Mouse (Mus musculus): ENCODE measurements at regions not wholly inside any gene's neighbourhood (a gene's known extent, or its start where the extent isn't known, plus 50 kb on each side); places are given as distances from the start of the nearest gene placed in this dataset.

GRCm38 (mm10) chr1:94804877-94805276 is 508.5 kb upstream of the Fam174a start:
- H3K9ac ChIP-seq: no peak overlapping the region
- H3K4me3 ChIP-seq (replicated peaks): no peak overlapping the region
- no peaks in the 10 kb centered on the region for H3K36me3 ChIP-seq
- no peaks in the 10 kb centered on the region for H3K4me1 ChIP-seq
- 55% methylated on average over 1 of the region's 1 CpGs for WGBS
- H3K27ac ChIP-seq: no peak overlapping the region
- no peaks in the 10 kb centered on the region for H3K27me3 ChIP-seq
- no peak overlapping the region for H3K4me2 ChIP-seq
- H3K9me3 ChIP-seq (replicated peaks): no peaks in the 10 kb centered on the region
- no peak for ATAC-seq (replicated peaks; ENCODE audit: low FRiP score)

DNA sequence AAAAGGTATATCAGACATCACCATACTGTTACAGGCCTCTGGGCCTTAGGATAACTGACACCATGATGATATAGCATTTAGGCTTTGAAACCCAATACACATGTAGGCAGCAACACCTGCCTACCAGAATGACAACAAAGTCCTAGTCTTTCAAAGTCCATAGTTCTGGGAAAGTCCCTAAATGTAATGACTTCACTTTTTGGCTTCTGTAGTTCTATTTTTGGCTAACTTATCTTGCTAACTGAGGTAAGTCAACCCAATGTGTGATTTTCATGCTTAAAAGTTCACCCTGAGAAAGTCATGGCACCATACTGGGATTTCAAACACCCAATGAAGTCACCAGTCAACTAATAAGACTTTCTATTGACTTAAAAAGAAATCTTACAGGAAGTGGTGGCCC is 485.8 kb upstream of the Fam174a start:
- ATAC-seq (replicated peaks; ENCODE audit: low FRiP score): no peak
- no peaks in the 10 kb centered on the region for H3K36me3 ChIP-seq
- no peaks in the 10 kb centered on the region for H3K27me3 ChIP-seq
- no peak overlapping the region for H3K4me3 ChIP-seq (replicated peaks)
- H3K9ac ChIP-seq: no peak overlapping the region
- H3K27ac ChIP-seq: no peak overlapping the region
- no peaks in the 10 kb centered on the region for H3K9me3 ChIP-seq (replicated peaks)
- H3K4me1 ChIP-seq: no peaks in the 10 kb centered on the region
- no peak overlapping the region for H3K4me2 ChIP-seq

- Histone ChIP-seq H3K4me1 (no peaks in the 10 kb centered on the region), H3K9me3 (replicated peaks) (no peaks in the 10 kb centered on the region), H3K27me3 (no peaks in the 10 kb centered on the region), H3K4me2 (no peak overlapping the region), H3K4me3 (replicated peaks) (no peak overlapping the region), H3K9ac (no peak overlapping the region), H3K36me3 (no peaks in the 10 kb centered on the region), H3K27ac (no peak overlapping the region)
- no peak for ATAC-seq (replicated peaks; ENCODE audit: low FRiP score)
- 78% methylated on average over 4 of the region's 4 CpGs for WGBS
These were observed 477.4 kb upstream of the Fam174a start for GRCm38 (mm10) chr1:94835982-94836381.

GRCm38 (mm10) chr1:94851522-94851921 is 461.9 kb upstream of the Fam174a start:
- Histone ChIP-seq H3K27me3 (no peaks in the 10 kb centered on the region), H3K4me1 (no peaks in the 10 kb centered on the region), H3K4me2 (no peak overlapping the region), H3K9me3 (replicated peaks) (no peaks in the 10 kb centered on the region), H3K36me3 (no peaks in the 10 kb centered on the region), H3K27ac (no peak overlapping the region), H3K4me3 (replicated peaks) (no peak overlapping the region), H3K9ac (no peak overlapping the region)
- ATAC-seq (replicated peaks; ENCODE audit: low FRiP score): no peak
- 80% methylated on average over 1 of the region's 1 CpGs for WGBS

DNA sequence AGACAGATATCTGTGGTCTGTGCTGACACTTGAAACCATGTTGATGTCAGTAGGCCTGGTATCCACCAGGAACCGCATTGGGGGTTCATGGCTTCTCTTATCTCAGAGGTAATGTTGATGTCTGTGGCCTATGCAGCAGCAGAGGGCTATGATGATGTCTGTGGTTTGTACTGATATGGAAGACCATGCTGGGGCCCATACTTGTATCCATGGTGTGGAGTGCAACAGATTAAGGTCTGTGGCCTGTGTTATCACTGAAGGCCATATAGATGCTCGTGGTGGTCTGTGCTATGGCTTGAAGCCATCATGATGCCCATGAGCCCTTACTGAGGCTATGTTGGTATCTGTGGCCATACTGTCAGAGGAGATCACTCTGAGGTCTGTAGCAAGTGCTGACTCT is 455.0 kb upstream of the Fam174a start:
- H3K36me3 ChIP-seq: no peaks in the 10 kb centered on the region
- ATAC-seq (replicated peaks; ENCODE audit: low FRiP score): 0 out of 2 replicates have a peak, but pooled peaks have one; percentile 33
- no peak overlapping the region for H3K27ac ChIP-seq
- WGBS: 88% methylated on average over 2 of the region's 2 CpGs
- no peaks in the 10 kb centered on the region for H3K9me3 ChIP-seq (replicated peaks)
- no peaks in the 10 kb centered on the region for H3K27me3 ChIP-seq
- H3K4me2 ChIP-seq: no peak overlapping the region
- H3K4me3 ChIP-seq (replicated peaks): no peak overlapping the region
- no peak overlapping the region for H3K9ac ChIP-seq
- H3K4me1 ChIP-seq: no peaks in the 10 kb centered on the region

GRCm38 (mm10) chr1:94868872-94869271 is 444.6 kb upstream of the Fam174a start:
- no peaks in the 10 kb centered on the region for H3K4me1 ChIP-seq

GRCm38 (mm10) chr1:94880553-94880952 is 432.9 kb upstream of the Fam174a start:
- H3K27me3 ChIP-seq: no peaks in the 10 kb centered on the region
- no peaks in the 10 kb centered on the region for H3K4me1 ChIP-seq
- H3K4me3 ChIP-seq (replicated peaks): no peak overlapping the region
- WGBS: 96% methylated on average over 1 of the region's 1 CpGs
- no peaks in the 10 kb centered on the region for H3K9me3 ChIP-seq (replicated peaks)
- H3K4me2 ChIP-seq: no peak overlapping the region
- no peak for ATAC-seq (replicated peaks; ENCODE audit: low FRiP score)
- no peaks in the 10 kb centered on the region for H3K36me3 ChIP-seq
- H3K9ac ChIP-seq: no peak overlapping the region
- H3K27ac ChIP-seq: no peak overlapping the region

More at GRCm38 (mm10) chr1:94868872-94869271, 444.6 kb upstream of the Fam174a start:
- Histone ChIP-seq H3K9me3 (replicated peaks) (no peaks in the 10 kb centered on the region), H3K9ac (no peak overlapping the region), H3K36me3 (no peaks in the 10 kb centered on the region), H3K27me3 (no peaks in the 10 kb centered on the region), H3K27ac (no peak overlapping the region), H3K4me2 (no peak overlapping the region), H3K4me3 (replicated peaks) (no peak overlapping the region)
- ATAC-seq (replicated peaks; ENCODE audit: low FRiP score): no peak

- WGBS: 69% methylated on average over 3 of the region's 3 CpGs
- no peaks in the 10 kb centered on the region for H3K9me3 ChIP-seq (replicated peaks)
- ATAC-seq (replicated peaks; ENCODE audit: low FRiP score): no peak
- no peak overlapping the region for H3K27ac ChIP-seq
- no peaks in the 10 kb centered on the region for H3K27me3 ChIP-seq
- no peak overlapping the region for H3K9ac ChIP-seq
- H3K4me3 ChIP-seq (replicated peaks): no peak overlapping the region
- H3K4me1 ChIP-seq: no peaks in the 10 kb centered on the region
- no peaks in the 10 kb centered on the region for H3K36me3 ChIP-seq
- no peak overlapping the region for H3K4me2 ChIP-seq
These were observed 408.4 kb upstream of the Fam174a start for GRCm38 (mm10) chr1:94904982-94905507.

DNA sequence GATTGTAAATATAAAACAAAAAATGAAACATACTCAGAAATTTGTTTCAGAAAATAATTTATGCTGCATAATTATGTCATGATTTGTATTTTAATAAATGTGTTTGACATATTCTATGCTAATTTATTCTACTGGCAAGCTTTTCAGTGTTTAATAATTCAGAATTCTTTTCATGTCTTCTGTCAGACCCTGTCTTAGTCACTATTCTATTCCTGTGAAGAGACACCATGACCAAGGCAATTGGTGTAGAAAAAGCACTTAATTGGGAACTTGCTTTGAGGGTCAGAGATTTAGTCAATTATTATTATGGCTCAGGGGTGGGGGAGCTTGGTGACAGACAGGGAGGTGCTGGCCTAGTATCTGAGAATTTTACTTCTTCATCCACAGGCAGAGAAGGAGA is 402.6 kb upstream of the Fam174a start:
- H3K9ac ChIP-seq: no peak overlapping the region
- H3K4me1 ChIP-seq: no peaks in the 10 kb centered on the region
- H3K9me3 ChIP-seq (replicated peaks): no peaks in the 10 kb centered on the region
- no peak for ATAC-seq (replicated peaks; ENCODE audit: low FRiP score)
- H3K4me2 ChIP-seq: no peak overlapping the region
- H3K36me3 ChIP-seq: no peaks in the 10 kb centered on the region
- H3K4me3 ChIP-seq (replicated peaks): no peak overlapping the region
- no peak overlapping the region for H3K27ac ChIP-seq
- no peaks in the 10 kb centered on the region for H3K27me3 ChIP-seq
